Mouse (Mus musculus) thymus, adult 2 months (tissue): ENCODE measurements around the gene Gsdma. TPM values are rescaled to one million over a fixed set of nuclear protein-coding genes. Genes with fewer than 3 reads are reported as not detected.
"Not testable (repeated sequence)": the region's sequence is repeated elsewhere in the genome, so short reads cannot be mapped to it uniquely, and the experiment has no call there.

Experiments used
- DNase-seq: peaks from one replicate; pipeline ENCODE4 v3.0.0; 2021
- H3K27ac ChIP-seq: fragments of 200-500 bp; 2 replicates; pipeline ENCODE4 v1.5.1; 2012; ENCODE audit warnings: low read length, control low read depth; ENCODE audit not compliant: control insufficient read depth, insufficient read depth
- H3K27me3 ChIP-seq: fragments of 200-500 bp; 2 replicates; pipeline ENCODE4 v1.6.1; 2012; ENCODE audit warnings: mild to moderate bottlenecking, low read length, moderate library complexity, mixed read lengths; ENCODE audit not compliant: control insufficient read depth, insufficient read depth
- H3K36me3 ChIP-seq: fragments of 200-500 bp; 2 replicates; pipeline ENCODE4 v1.6.1; 2012; ENCODE audit warnings: mild to moderate bottlenecking, low read length, moderate library complexity; ENCODE audit not compliant: control insufficient read depth, insufficient read depth
- H3K4me1 ChIP-seq: fragments of 200-500 bp; replicated peaks from 2 replicates; pipeline ENCODE4 v1.6.1; 2012; ENCODE audit warnings: low read length; ENCODE audit not compliant: control insufficient read depth, insufficient read depth
- H3K4me3 ChIP-seq: fragments of 200-500 bp; 2 replicates; pipeline ENCODE4 v1.5.1; 2012; ENCODE audit warnings: mild to moderate bottlenecking, low read length, control low read depth, moderate library complexity; ENCODE audit not compliant: control insufficient read depth, insufficient read depth
- CTCF ChIP-seq: fragments of 200-500 bp; IDR thresholded peaks from 2 replicates; pipeline ENCODE4 v1.5.1; 2012; ENCODE audit warnings: mild to moderate bottlenecking, control low read depth, low read length, moderate library complexity, borderline replicate concordance; ENCODE audit not compliant: control insufficient read depth, poor library complexity, insufficient read depth; ENCODE audit errors: extremely low read depth
- POLR2A ChIP-seq: fragments of 200-500 bp; IDR thresholded peaks from 2 replicates; pipeline ENCODE4 v1.6.1; 2012; ENCODE audit warnings: mild to moderate bottlenecking, low read length, control low read depth, moderate library complexity; ENCODE audit not compliant: control insufficient read depth, poor library complexity, insufficient read depth; ENCODE audit errors: extremely low read depth
- WGBS: fragments of 180-500 bp; shearing (Covaris S2); methylation state at CpG from one replicate; pipeline ENCODE4 v1.1.7; 2018; 5-methylcytosine and 5-hydroxymethylcytosine counted together
- polyA plus RNA-seq: library from polyadenylated mRNA; depleted of rRNA; stranded (reverse); fragments of >200 nt; gene quantifications from 2 replicates; pipeline ENCODE4 v1.2.3, GENCODE M21; 2012; rRNA removed

The Gsdma gene
- 0.71 and 0.75 TPM in 2 replicates for polyA plus RNA-seq

DNA sequence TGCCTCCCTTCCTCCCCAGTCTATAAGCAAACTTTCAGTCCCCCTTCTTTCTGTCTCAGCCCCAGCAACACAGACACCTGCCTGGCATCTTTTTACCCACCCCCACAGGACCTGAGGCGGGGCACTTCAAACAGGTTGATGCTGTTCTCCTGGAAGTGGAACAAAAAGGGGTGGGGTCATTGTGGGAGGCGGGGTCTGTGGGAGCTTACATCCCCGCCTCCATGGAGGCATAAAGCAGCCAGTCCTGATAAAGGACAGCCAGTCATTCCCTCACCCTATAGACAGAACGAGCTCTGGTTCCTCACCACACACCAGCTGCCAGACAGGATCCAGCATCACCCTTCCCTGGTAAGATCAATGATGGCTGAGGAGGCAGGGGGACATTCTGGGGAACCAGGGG, at the start of gene Gsdma:
Gene Gsdma (plus strand): TSS at position 261 of the 400 bp plus-strand sequence.
- 78% methylated on average over 4 of the region's 4 CpGs for WGBS
- no peak for DNase-seq
- H3K27ac ChIP-seq = no peak within 1 kb of the TSS
- TF ChIP-seq CTCF (no peak), POLR2A (no peak)
- no peaks in the 10 kb centered on the region for H3K36me3 ChIP-seq
- H3K27me3 ChIP-seq = no peaks in the 10 kb centered on the region
- no peak within 1 kb of the TSS for H3K4me3 ChIP-seq
- no peaks in the 10 kb centered on the region for H3K4me1 ChIP-seq

DNA sequence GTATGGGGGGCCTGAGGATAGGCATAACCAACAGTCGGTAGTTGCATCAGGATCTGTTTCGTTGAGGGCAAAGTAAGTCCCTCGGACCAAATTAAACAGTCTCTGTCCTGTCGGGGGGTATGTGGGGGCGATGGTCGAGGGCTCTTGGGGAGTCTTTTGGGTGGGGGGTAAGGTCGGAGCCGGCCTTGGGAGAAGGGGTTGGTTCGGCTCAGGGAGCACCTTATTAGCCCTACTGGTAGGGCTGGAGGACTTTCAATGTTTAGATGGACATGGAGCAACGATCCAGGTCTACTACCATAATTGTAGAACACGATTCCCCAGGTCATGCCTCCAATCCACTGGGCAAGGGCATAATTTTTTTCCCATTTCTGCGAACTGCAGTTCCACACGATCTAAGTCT, 43.4 kb upstream of the Gsdma start:
- TF ChIP-seq POLR2A (no peak), CTCF (no peak)
- Histone ChIP-seq H3K36me3 (no peaks in the 10 kb centered on the region), H3K4me1 (no peaks in the 10 kb centered on the region), H3K27me3 (no peaks in the 10 kb centered on the region), H3K27ac (no peak overlapping the region), H3K4me3 (no peak overlapping the region)
- 94% methylated on average over 13 of the region's 13 CpGs for WGBS
- DNase-seq = no peak

DNA sequence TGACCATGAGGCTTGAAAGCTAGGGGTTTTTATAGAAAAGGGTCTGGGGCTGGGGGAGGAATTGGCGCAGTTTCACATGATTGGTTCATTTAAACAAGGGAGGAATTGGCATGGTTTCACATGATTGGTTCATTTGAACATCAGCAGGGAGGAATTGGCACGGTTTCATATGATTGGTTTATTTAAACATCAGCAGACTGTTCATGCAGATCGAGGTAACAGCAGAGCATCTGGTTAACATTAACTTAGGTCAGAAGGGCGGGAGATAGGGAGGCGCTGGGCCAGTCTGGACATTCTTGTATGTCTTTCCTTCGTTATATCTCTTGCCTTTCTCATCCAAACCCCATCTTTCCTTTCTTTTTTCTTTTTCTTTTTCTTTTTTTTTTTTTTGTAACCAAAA, 40.2 kb upstream of the Gsdma start:
- not testable (repeated sequence) for H3K27ac ChIP-seq, DNase-seq, H3K4me3 ChIP-seq, H3K36me3 ChIP-seq, H3K27me3 ChIP-seq, H3K4me1 ChIP-seq
- 95% methylated on average over 6 of the region's 6 CpGs for WGBS

DNA sequence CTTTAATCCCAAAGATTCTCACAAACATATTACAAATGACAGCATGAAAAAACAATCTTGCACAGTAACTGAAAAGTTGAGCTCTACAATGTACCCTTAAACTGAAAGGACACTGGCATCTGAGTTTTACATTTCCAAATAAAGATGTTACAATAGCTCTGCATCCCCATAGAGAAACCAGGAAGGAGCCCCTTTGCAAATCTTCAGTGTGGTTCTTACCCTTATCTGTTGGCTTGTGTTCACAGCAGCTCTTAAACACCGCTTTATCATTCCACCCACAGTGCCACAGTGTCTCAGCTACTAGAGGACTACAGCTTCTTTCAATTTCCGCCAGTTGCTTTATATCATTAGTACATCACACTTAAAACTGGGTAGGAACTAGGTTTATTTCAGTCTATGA, 39.8 kb upstream of the Gsdma start:
- not testable (repeated sequence) for H3K27me3 ChIP-seq, H3K27ac ChIP-seq, H3K36me3 ChIP-seq, DNase-seq, H3K4me1 ChIP-seq, H3K4me3 ChIP-seq
- WGBS = 92% methylated on average over 2 of the region's 2 CpGs

DNA sequence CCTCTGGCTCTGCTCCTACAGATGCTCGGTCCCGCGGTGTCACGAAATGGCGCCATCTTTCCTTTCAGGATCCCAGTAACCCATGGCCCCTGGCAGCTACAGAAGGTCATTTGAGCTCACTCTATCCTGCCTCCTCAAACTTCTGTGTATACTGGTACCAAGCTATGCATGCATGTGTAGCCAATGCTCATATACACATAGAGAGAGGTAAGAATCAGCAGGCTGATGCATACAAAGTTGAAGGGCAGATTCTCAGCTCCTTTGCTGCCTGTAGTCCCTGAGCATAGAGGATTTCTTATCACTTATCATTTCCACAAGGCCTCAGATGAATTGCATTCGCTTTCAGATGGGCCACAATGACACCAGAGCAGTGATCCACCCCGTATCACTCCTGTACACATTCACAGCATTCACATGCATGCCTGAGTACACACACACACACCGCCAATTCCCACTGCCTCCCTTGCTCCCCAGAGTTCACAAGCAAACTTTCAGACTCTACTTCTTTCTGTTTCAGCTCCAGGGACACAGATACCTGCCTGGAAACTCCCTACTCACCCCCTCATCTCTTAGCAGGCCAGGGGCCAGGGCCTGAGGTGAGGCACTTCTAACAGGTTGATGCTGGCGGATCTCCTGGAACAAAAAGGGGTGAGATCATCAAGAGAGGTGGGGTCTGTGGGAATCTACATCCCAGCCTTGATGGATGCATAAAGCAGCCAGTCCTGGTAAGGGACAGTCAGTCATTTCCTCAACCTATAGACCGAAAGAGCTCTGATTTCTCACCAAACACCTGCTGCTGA, 38.3 kb upstream of the Gsdma start, which contains the start of the genes Gm12355 and Gsdma3:
Gene Gm12355 (minus strand): TSS at position 51 of the 800 bp plus-strand sequence.
Gene Gsdma3 (plus strand): TSS at position 750 of the 800 bp plus-strand sequence.
- Histone ChIP-seq H3K27me3 (no peaks in the 10 kb centered on the region), H3K4me1 (no peaks in the 10 kb centered on the region), H3K4me3 (no peak within 1 kb of the TSS), H3K27ac (no peak within 1 kb of the TSS), H3K36me3 (no peaks in the 10 kb centered on the region)
- WGBS = 92% methylated on average over 10 of the region's 10 CpGs
- no peak for DNase-seq
- no peak for TF ChIP-seq CTCF
- TF ChIP-seq POLR2A = no peak

DNA sequence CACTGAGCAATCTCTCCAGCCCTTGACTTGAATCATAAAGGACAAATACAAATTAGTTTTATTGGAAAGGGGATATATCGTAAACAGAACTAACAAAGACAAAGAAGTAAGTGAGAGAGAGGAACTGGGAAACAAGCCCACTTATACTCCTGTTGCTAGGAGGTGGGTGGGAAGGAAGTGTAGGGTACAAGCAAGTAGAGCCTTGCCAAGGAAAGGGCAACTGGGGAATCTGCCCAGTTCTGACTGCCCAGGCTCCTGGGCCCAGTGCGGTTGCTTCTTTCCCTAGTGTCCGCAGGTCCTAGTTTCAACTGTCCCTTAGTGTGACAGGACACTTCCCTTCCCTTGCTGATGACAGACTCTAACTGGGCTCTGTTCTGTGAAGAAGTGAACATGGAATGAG, 35.4 kb upstream of the Gsdma start:
- no peak overlapping the region for H3K27ac ChIP-seq
- no peaks in the 10 kb centered on the region for H3K36me3 ChIP-seq
- TF ChIP-seq POLR2A (no peak), CTCF (no peak)
- H3K27me3 ChIP-seq = 0 out of 2 replicates have a peak, but pooled peaks cover 2% of the 10 kb centered on the region
- DNase-seq = no peak
- H3K4me3 ChIP-seq = no peak overlapping the region
- H3K4me1 ChIP-seq = no peaks in the 10 kb centered on the region
- 98% methylated on average over 3 of the region's 3 CpGs for WGBS

DNA sequence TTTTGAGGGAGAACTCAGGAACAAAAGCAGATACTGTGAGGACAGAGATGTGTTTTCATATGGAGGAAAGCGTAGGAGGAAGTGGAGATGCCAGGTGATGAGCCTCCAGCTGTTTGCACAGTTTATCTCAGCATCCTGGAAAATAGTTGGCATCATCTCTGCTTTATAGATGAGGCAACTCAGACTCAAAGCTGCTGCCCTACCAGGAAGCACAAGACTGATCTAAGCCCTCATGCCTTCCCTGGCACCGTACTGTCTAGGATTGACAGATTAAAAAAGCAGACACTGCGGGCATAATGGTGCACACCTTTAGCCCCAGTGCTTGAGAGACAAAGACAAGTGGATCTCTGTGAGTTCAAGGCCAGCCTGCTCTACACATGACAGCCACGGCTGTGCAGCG, 33.5 kb upstream of the Gsdma start:
- no peaks in the 10 kb centered on the region for H3K4me1 ChIP-seq
- H3K27ac ChIP-seq = no peak overlapping the region
- 0 out of 2 replicates have a peak, but pooled peaks cover 2% of the 10 kb centered on the region for H3K27me3 ChIP-seq
- DNase-seq = no peak
- no peak for TF ChIP-seq CTCF
- TF ChIP-seq POLR2A = no peak
- no peaks in the 10 kb centered on the region for H3K36me3 ChIP-seq
- 87% methylated on average over 5 of the region's 5 CpGs for WGBS
- no peak overlapping the region for H3K4me3 ChIP-seq

DNA sequence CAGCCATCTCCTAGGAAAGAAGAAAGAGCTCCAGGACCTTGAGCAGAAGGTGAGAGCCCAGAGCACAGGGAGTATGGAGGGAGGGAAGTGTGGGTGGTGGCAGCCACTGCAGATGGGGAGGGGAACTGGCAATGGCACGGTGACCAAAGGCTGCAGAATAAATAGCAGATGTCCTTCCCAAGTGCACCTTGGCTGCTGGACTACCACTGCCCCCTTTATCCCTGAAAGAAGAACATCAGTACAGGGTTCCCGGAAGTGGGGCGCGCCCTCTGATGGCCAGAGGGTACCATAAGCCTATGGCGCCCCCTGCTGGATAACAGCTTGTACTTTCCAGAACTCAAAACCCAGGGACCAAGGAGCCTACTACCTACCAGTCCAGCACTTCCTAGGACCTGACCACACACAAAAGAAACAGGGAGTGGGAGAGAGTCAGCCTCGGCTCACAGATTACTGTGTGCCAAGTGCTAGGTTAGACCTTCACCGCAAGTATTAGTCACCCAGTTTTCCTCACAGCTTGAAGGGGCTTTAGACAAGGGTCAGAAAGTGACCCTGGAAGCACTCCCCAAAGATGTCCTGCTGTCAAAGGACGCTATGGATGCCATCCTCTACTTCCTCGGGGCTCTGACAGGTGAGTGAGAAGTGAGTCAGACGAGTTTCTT, 28.7 kb upstream of the Gsdma start:
- H3K4me3 ChIP-seq = not testable (repeated sequence)
- peak; percentile 49 for DNase-seq
- WGBS = 34% methylated on average over 10 of the region's 10 CpGs

More for the DNA sequence above, 28.7 kb upstream of the Gsdma start:
- not testable (repeated sequence) for H3K36me3 ChIP-seq, H3K4me1 ChIP-seq, H3K27me3 ChIP-seq, H3K27ac ChIP-seq
